Mouse (Mus musculus) lung, adult 2 months (tissue): ENCODE measurements around the gene Rhbdl1. TPM values are rescaled to one million over a fixed set of nuclear protein-coding genes. Genes with fewer than 3 reads are reported as not detected.

Experiments
- DNase-seq: peaks from one replicate; pipeline ENCODE4 v3.0.0; 2022
- H3K4me1 ChIP-seq: fragments of 200-500 bp; 2 replicates; pipeline ENCODE4 v1.6.1; 2011; ENCODE audit warnings: low read length; ENCODE audit not compliant: control insufficient read depth, insufficient read depth
- H3K4me3 ChIP-seq: fragments of 200-500 bp; replicated peaks from 2 replicates; pipeline ENCODE3; 2011; ENCODE audit warnings: low read depth, mild to moderate bottlenecking, control low read depth, low read length; ENCODE audit errors: extremely low read depth
- CTCF ChIP-seq: fragments of 200-500 bp; IDR thresholded peaks from 2 replicates; pipeline ENCODE4 v1.5.1; 2011; ENCODE audit warnings: mild to moderate bottlenecking, low read length, control low read depth; ENCODE audit not compliant: insufficient read depth
- POLR2A ChIP-seq: fragments of 200-500 bp; IDR thresholded peaks from 2 replicates; pipeline ENCODE4 v1.6.1; 2011; ENCODE audit warnings: low read depth, mild to moderate bottlenecking, control low read depth, low read length, borderline replicate concordance; ENCODE audit errors: extremely low read depth
- WGBS: fragments of 180-500 bp; shearing (Covaris S2); methylation state at CpG from one replicate; pipeline ENCODE4 v1.1.7; 2018; 5-methylcytosine and 5-hydroxymethylcytosine counted together
- polyA plus RNA-seq: library from polyadenylated mRNA; depleted of rRNA; stranded (reverse); fragments of >200 nt; gene quantifications from 2 replicates; pipeline ENCODE4 v1.2.3, GENCODE M21; 2012; rRNA removed

Gene Rhbdl1
- polyA plus RNA-seq, 1 experiment = 9.1 TPM

GRCm38 (mm10) chr17:25791320-25791842, 45.7 kb downstream of the Rhbdl1 start:
- DNase-seq = no peak
- WGBS = 22% methylated on average over 19 of the region's 19 CpGs
- Histone ChIP-seq H3K4me3 (peak overlapping the region; percentile 62), H3K4me1 (peaks cover 10% of the 10 kb centered on the region)
- TF ChIP-seq CTCF (no peak), POLR2A (peak; percentile 5; the same call in 1 of the 2 replicates)

- Histone ChIP-seq H3K4me1 (peaks cover 8% of the 10 kb centered on the region; the same call in 1 of the 2 replicates), H3K4me3 (no peak overlapping the region)
- TF ChIP-seq POLR2A = no peak
- TF ChIP-seq CTCF = no peak
- 88% methylated on average over 9 of the region's 9 CpGs for WGBS
- DNase-seq = no peak
These were observed 50.2 kb downstream of the Rhbdl1 start for GRCm38 (mm10) chr17:25786781-25787504.

DNA sequence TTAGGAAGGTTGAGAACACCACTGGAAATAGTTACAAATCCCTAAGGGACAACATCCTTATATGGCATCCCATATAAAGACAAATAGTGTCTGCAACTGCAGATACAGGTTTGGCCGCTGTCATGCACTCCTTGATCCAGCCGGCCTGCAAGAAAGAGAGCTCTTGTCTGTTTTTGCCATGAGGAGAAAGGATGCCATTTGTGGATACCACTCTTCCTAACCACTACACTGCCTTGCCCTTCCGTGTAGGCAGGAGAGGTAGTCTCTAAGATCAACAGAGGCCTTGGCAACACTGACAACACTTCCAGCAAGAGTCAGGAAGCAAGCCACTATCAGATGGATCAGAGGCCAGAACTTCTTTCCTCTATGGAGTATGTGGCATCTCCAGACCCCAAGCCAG, 50.8 kb downstream of the Rhbdl1 start, which contains the start of gene Ccdc78:
Ccdc78 (plus strand) TSS at position 301 of the 400 bp plus-strand sequence.
- no peak for DNase-seq
- WGBS = 63% methylated on average over 3 of the region's 3 CpGs
- TF ChIP-seq CTCF (no peak), POLR2A (no peak)
- H3K4me1 ChIP-seq = peaks cover 6% of the 10 kb centered on the region; the same call in 1 of the 2 replicates
- peak within 1 kb of the TSS; percentile 70 for H3K4me3 ChIP-seq

- H3K4me1 ChIP-seq = 0 out of 2 replicates have a peak, but pooled peaks cover 5% of the 10 kb centered on the region
- TF ChIP-seq POLR2A (peak; percentile 85; the same call in 1 of the 2 replicates), CTCF (no peak)
- peak; percentile 95 for DNase-seq
- under 1% methylated on average over 23 of the region's 23 CpGs for WGBS
- peak within 1 kb of the TSS; percentile 70 for H3K4me3 ChIP-seq
These were observed 51.8 kb downstream of the Rhbdl1 start, which contains the start of gene Haghl for GRCm38 (mm10) chr17:25785281-25785745. TSS of gene Haghl (minus strand) at chr17:25785673.

Other genes with a start within 250 kb of the Rhbdl1 start
- 0.36 TPM in 1 of 2 replicates, not detected in the other for gene Gng13, start 120.1 kb downstream of the Rhbdl1 start, polyA plus RNA-seq
- gene Chtf18, start 109.9 kb downstream of the Rhbdl1 start, polyA plus RNA-seq = 3.0 and 4.2 TPM in 2 replicates
- gene Rpusd1, start 109.6 kb downstream of the Rhbdl1 start, polyA plus RNA-seq = 40.1 and 45.0 TPM in 2 replicates
- gene Mslnl, start 101.3 kb downstream of the Rhbdl1 start, polyA plus RNA-seq = 0.23 and 0.25 TPM in 2 replicates
- 71.2 and 78.4 TPM in 2 replicates for gene Msln, start 82.9 kb downstream of the Rhbdl1 start, polyA plus RNA-seq
- 13.1 and 20.1 TPM in 2 replicates for gene Narfl, start 63.5 kb downstream of the Rhbdl1 start, polyA plus RNA-seq
- 48.9 and 56.2 TPM in 2 replicates for gene Haghl, start 51.6 kb downstream of the Rhbdl1 start, polyA plus RNA-seq
- gene Ccdc78, start 50.7 kb downstream of the Rhbdl1 start, polyA plus RNA-seq = 14.0 and 15.6 TPM in 2 replicates
- 114 and 128 TPM in 2 replicates for gene Fam173a, start 44.4 kb downstream of the Rhbdl1 start, polyA plus RNA-seq
- 0.41 TPM in 1 of 2 replicates, not detected in the other for gene AC134908.4, start 41.6 kb downstream of the Rhbdl1 start, polyA plus RNA-seq
- 40.3 and 44.9 TPM in 2 replicates for gene Metrn, start 40.2 kb downstream of the Rhbdl1 start, polyA plus RNA-seq
- gene Fbxl16, start 28.2 kb downstream of the Rhbdl1 start, polyA plus RNA-seq = 4.0 and 5.0 TPM in 2 replicates
- gene Wdr24, start 13.7 kb downstream of the Rhbdl1 start, polyA plus RNA-seq = 29.4 and 34.3 TPM in 2 replicates
- 55.1 and 65.2 TPM in 2 replicates for gene Jmjd8, start 8.4 kb downstream of the Rhbdl1 start, polyA plus RNA-seq
- gene Stub1, start 3.9 kb downstream of the Rhbdl1 start, polyA plus RNA-seq = 131 and 160 TPM in 2 replicates
- gene Gm20683, start 4.5 kb upstream of the Rhbdl1 start, polyA plus RNA-seq = 29.1 and 36.2 TPM in 2 replicates
- gene Rhot2, start 7.6 kb upstream of the Rhbdl1 start, polyA plus RNA-seq = 59.6 and 61.2 TPM in 2 replicates
- gene Wdr90, start 24.2 kb upstream of the Rhbdl1 start, polyA plus RNA-seq = 35.7 and 40.3 TPM in 2 replicates
- gene Mcrip2, start 31.5 kb upstream of the Rhbdl1 start, polyA plus RNA-seq = 22.7 and 31.1 TPM in 2 replicates
- 78.1 and 103 TPM in 2 replicates for gene Mettl26, start 37.8 kb upstream of the Rhbdl1 start, polyA plus RNA-seq
- gene Wfikkn1, start 43.6 kb upstream of the Rhbdl1 start, polyA plus RNA-seq = 1.0 and 1.4 TPM in 2 replicates
- gene Rab40c, start 82.4 kb upstream of the Rhbdl1 start, polyA plus RNA-seq = 40.2 and 62.6 TPM in 2 replicates
- 107 and 131 TPM in 2 replicates for gene Pigq, start 107.6 kb upstream of the Rhbdl1 start, polyA plus RNA-seq
- 24.4 and 37.5 TPM in 2 replicates for gene Nhlrc4, start 107.7 kb upstream of the Rhbdl1 start, polyA plus RNA-seq
- gene A930017K11Rik, start 115.3 kb upstream of the Rhbdl1 start, polyA plus RNA-seq = not detected in 2 replicates
- gene Capn15, start 148.5 kb upstream of the Rhbdl1 start, polyA plus RNA-seq = 45.9 and 49.7 TPM in 2 replicates
- gene Rab11fip3, start 232.3 kb upstream of the Rhbdl1 start, polyA plus RNA-seq = 41.3 and 46.5 TPM in 2 replicates